Comparison of ENCODE assay signal across 8 mouse cellular contexts in the genomic region with DNA sequence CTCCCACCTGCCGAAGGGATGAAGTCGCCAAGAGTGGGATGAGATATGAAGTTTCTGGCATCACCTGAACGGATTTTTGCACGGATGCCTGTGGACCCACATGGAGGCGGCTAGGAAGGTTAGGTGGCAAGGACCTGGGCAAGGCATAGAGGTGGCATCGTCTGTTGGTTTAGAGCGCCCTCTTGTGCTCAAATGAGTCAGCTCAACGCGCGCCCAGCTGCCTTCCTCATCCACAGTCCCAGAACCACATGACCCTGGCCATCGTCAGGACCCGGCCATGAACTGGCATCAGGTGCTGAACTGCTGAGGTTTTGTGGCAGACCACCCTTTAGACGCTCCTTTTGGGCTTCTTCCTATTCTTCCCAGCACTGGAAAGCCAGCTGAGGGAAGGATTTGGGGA. TPM values are rescaled to one million over a fixed set of nuclear protein-coding genes. Genes with fewer than 3 reads are reported as not detected.
DNase-seq lines count a peak whose midpoint lies in the region; ATAC-seq and TF ChIP-seq lines count a peak whose summit lies in the region.

No protein-coding gene starts in this region.

- intact Hi-C loops in heart, postnatal 25 days (cut with DNase I) = loop anchor here (1.0 to 10.0 kb wide), 3 partner anchors 50 to 238 kb away; partner anchors contain the start of gene Bcan
- intact Hi-C loops in left cerebral cortex, adult 2 months (cut with DNase I) = loop anchor here (1.0 to 2.0 kb wide), 2 partner anchors 50 to 156 kb away; no protein-coding TSS in a partner anchor

- peak overlapping the region; percentile 37; the same call in 1 of the 2 replicates for H3K9ac ChIP-seq in forebrain, postnatal 0 days
- 0 out of 2 replicates have a peak overlapping the region, but pooled peaks have one; percentile 13 for H3K9ac ChIP-seq in hindbrain, postnatal 0 days (replicated peaks; ENCODE audit: low read length)
- H3K9ac ChIP-seq in midbrain, embryonic 11.5 days (ENCODE audit: low read length) = no peak overlapping the region

- peak; percentile 62 for ATAC-seq in forebrain, postnatal 0 days
- peak; percentile 62 for ATAC-seq in hindbrain, postnatal 0 days
- ATAC-seq in midbrain, embryonic 11.5 days (ENCODE audit: low FRiP score) = peak; percentile 39; the same call in 1 of the 2 replicates

- DNase-seq in heart, adult 8-10 months (ENCODE audit: low spot score) = peak; percentile 69
- DNase-seq in heart, postnatal 25 days (ENCODE audit: low spot score) = no peak
- peak; percentile 85 for DNase-seq in cerebellum, adult 11 months
- DNase-seq in forebrain, postnatal 0 days = peak; percentile 90
- peak; percentile 92 for DNase-seq in hindbrain, postnatal 0 days (ENCODE audit: low spot score)
- peak; percentile 79 to 87 for DNase-seq in left cerebral cortex, adult 2 months (ENCODE audit: extremely low spot score in 1 of 2, low spot score in 2 of 2)
- DNase-seq in midbrain, embryonic 11.5 days (ENCODE audit: low spot score, missing footprints) = peak; percentile 98
- peak in 1 of 2 experiments; percentile 68 for DNase-seq in spleen, adult 2 months (ENCODE audit: low read depth in 1 of 2, low spot score in 2 of 2)

- H3K4me1 ChIP-seq in forebrain, postnatal 0 days (ENCODE audit: insufficient read depth) = peaks cover 24% of the 10 kb centered on the region
- peaks cover 21% of the 10 kb centered on the region for H3K4me1 ChIP-seq in hindbrain, postnatal 0 days (ENCODE audit: insufficient read depth, low read length)
- peaks cover 27% of the 10 kb centered on the region for H3K4me1 ChIP-seq in midbrain, embryonic 11.5 days (ENCODE audit: control insufficient read depth, insufficient read depth, low read length)
- no peaks in the 10 kb centered on the region for H3K4me1 ChIP-seq in spleen, adult 2 months (ENCODE audit: control insufficient read depth, insufficient read depth, insufficient read length)

- WGBS in forebrain, postnatal 0 days = 2% methylated on average over 13 of the region's 13 CpGs
- WGBS in hindbrain, postnatal 0 days = under 1% methylated on average over 13 of the region's 13 CpGs
- WGBS in midbrain, embryonic 11.5 days = under 1% methylated on average over 13 of the region's 13 CpGs
- 5% methylated on average over 13 of the region's 13 CpGs for WGBS in spleen, adult 2 months

- H3K27ac ChIP-seq in forebrain, postnatal 0 days (ENCODE audit: low read depth, low read length) = peak overlapping the region; percentile 75
- H3K27ac ChIP-seq in hindbrain, postnatal 0 days = peak overlapping the region; percentile 82
- no peak overlapping the region for H3K27ac ChIP-seq in left cerebral cortex, adult 2 months
- no peak overlapping the region for H3K27ac ChIP-seq in midbrain, embryonic 11.5 days (ENCODE audit: low read depth, low read length)
- H3K27ac ChIP-seq in spleen, adult 2 months (ENCODE audit: insufficient read depth, low read length) = no peak overlapping the region

- no peaks in the 10 kb centered on the region for H3K9me3 ChIP-seq in forebrain, postnatal 0 days (ENCODE audit: low read length)
- no peaks in the 10 kb centered on the region for H3K9me3 ChIP-seq in hindbrain, postnatal 0 days (ENCODE audit: low read length)
- H3K9me3 ChIP-seq in midbrain, embryonic 11.5 days (ENCODE audit: control insufficient read depth, low read length) = no peaks in the 10 kb centered on the region

- H3K4me2 ChIP-seq in forebrain, postnatal 0 days (ENCODE audit: low read depth) = peak overlapping the region; percentile 25
- peak overlapping the region; percentile 23; the same call in 1 of the 2 replicates for H3K4me2 ChIP-seq in hindbrain, postnatal 0 days (ENCODE audit: low read depth, low read length)
- H3K4me2 ChIP-seq in midbrain, embryonic 11.5 days = no peak overlapping the region

- peak; percentile 95 for TF ChIP-seq CTCF in forebrain, postnatal 0 days (IDR thresholded peaks at IDR 0.05; ENCODE audit: low read depth)
- TF ChIP-seq CTCF in hindbrain, postnatal 0 days (IDR thresholded peaks at IDR 0.05; ENCODE audit: low read depth) = peak; percentile 96
- TF ChIP-seq CTCF in left cerebral cortex, adult 2 months (IDR thresholded peaks at IDR 0.05) = peak; percentile 81
- TF ChIP-seq CTCF in spleen, adult 2 months (IDR thresholded peaks at IDR 0.05; ENCODE audit: extremely low read depth, insufficient read depth, insufficient read length, insufficient replicate concordance) = peak; percentile 88

- no peaks in the 10 kb centered on the region for H3K27me3 ChIP-seq in forebrain, postnatal 0 days (ENCODE audit: insufficient read depth, low read length)
- H3K27me3 ChIP-seq in hindbrain, postnatal 0 days (ENCODE audit: insufficient read depth, low read length) = no peaks in the 10 kb centered on the region; the same call in 1 of the 2 replicates
- peaks cover 87% of the 10 kb centered on the region for H3K27me3 ChIP-seq in midbrain, embryonic 11.5 days (ENCODE audit: control insufficient read depth, insufficient read depth, low read length)
- H3K27me3 ChIP-seq in spleen, adult 2 months (ENCODE audit: control insufficient read depth, insufficient read depth, low read length) = peaks cover 12% of the 10 kb centered on the region; the same call in 1 of the 2 replicates

- no peak for TF ChIP-seq POLR2A in spleen, adult 2 months (IDR thresholded peaks at IDR 0.05; ENCODE audit: low read depth, low read length)

- H3K36me3 ChIP-seq in forebrain, postnatal 0 days (ENCODE audit: insufficient read depth) = no peaks in the 10 kb centered on the region
- no peaks in the 10 kb centered on the region for H3K36me3 ChIP-seq in hindbrain, postnatal 0 days (ENCODE audit: insufficient read depth, low read length)
- no peaks in the 10 kb centered on the region for H3K36me3 ChIP-seq in midbrain, embryonic 11.5 days (ENCODE audit: control insufficient read depth, insufficient read depth, low read length)
- H3K36me3 ChIP-seq in spleen, adult 2 months (ENCODE audit: control insufficient read depth, insufficient read depth, low read length) = no peaks in the 10 kb centered on the region

- H3K4me3 ChIP-seq in forebrain, postnatal 0 days (ENCODE audit: low read depth, low read length) = no peak overlapping the region
- no peak overlapping the region for H3K4me3 ChIP-seq in hindbrain, postnatal 0 days (ENCODE audit: low read length)
- H3K4me3 ChIP-seq in left cerebral cortex, adult 2 months = no peak overlapping the region
- no peak overlapping the region for H3K4me3 ChIP-seq in midbrain, embryonic 11.5 days (ENCODE audit: low read depth, low read length)
- no peak overlapping the region for H3K4me3 ChIP-seq in spleen, adult 2 months (ENCODE audit: extremely low read depth, insufficient read depth, insufficient read length)

RNA-seq across cellular contexts. Expression of gene Rhbg, which starts 12.0 kb away (rescaled TPM):
- total RNA-seq in heart, adult 8-10 months (2022) = not detected
- not detected for total RNA-seq in heart, postnatal 25 days (2021)
- total RNA-seq in forebrain, postnatal 0 days (2014; rRNA removed) = 0.19 TPM in 1 of 2 replicates, not detected in the other
- 0.21 and 0.25 TPM in 2 replicates for polyA plus RNA-seq in forebrain, postnatal 0 days (2015; fragmentation: Nextera tagmentation; extraction: Ambion mirVana)
- total RNA-seq in hindbrain, postnatal 0 days (2014; rRNA removed) = 0.94 and 1.0 TPM in 2 replicates
- polyA plus RNA-seq in hindbrain, postnatal 0 days (2015; fragmentation: Nextera tagmentation; extraction: Ambion mirVana) = 0.37 and 0.43 TPM in 2 replicates
- total RNA-seq in left cerebral cortex, adult 2 months (2021) = not detected
- 0.15 TPM in 1 of 2 replicates, not detected in the other for polyA plus RNA-seq in midbrain, embryonic 11.5 days (2014; fragmentation: Nextera tagmentation; extraction: Ambion mirVana)
- polyA plus RNA-seq in spleen, adult 2 months (2012; rRNA removed) = 0.21 and 0.29 TPM in 2 replicates

RNA-seq across cellular contexts. Expression of gene Gm38392, which starts 44.5 kb away (rescaled TPM):
- under 1 TPM in 3 of 4 experiments, not detected in 1; 0.25 to 0.44 (median 0.29) TPM for total RNA-seq in heart, adult 8-10 months (2022)
- total RNA-seq in heart, postnatal 25 days (2021) = under 1 TPM in 1 of 2 experiments, not detected in 1; 0.22 TPM
- 0.69 TPM in 1 of 2 replicates, not detected in the other for total RNA-seq in forebrain, postnatal 0 days (2014; rRNA removed)
- 0.16 TPM in 1 of 2 replicates, not detected in the other for polyA plus RNA-seq in forebrain, postnatal 0 days (2015; fragmentation: Nextera tagmentation; extraction: Ambion mirVana)
- 2.1 TPM in 1 of 2 replicates, not detected in the other for total RNA-seq in hindbrain, postnatal 0 days (2014; rRNA removed)
- polyA plus RNA-seq in hindbrain, postnatal 0 days (2015; fragmentation: Nextera tagmentation; extraction: Ambion mirVana) = 0.21 and 0.24 TPM in 2 replicates
- total RNA-seq in left cerebral cortex, adult 2 months (2021) = under 1 TPM in 1 of 2 experiments, not detected in 1; 0.59 TPM
- polyA plus RNA-seq in midbrain, embryonic 11.5 days (2014; fragmentation: Nextera tagmentation; extraction: Ambion mirVana) = 0.11 TPM in 1 of 2 replicates, not detected in the other
- not detected in 2 replicates for polyA plus RNA-seq in spleen, adult 2 months (2012; rRNA removed)

RNA-seq across cellular contexts. Expression of gene Tsacc, which starts 54.3 kb away (rescaled TPM):
- 10 to 100 TPM in 1 of 4 experiments, 1 to 10 TPM in 3; 5.6 to 12.0 (median 7.5) TPM for total RNA-seq in heart, adult 8-10 months (2022)
- 1 to 10 TPM; 4.8 to 5.4 TPM for total RNA-seq in heart, postnatal 25 days (2021)
- total RNA-seq in forebrain, postnatal 0 days (2014; rRNA removed) = 1.2 and 5.0 TPM in 2 replicates
- polyA plus RNA-seq in forebrain, postnatal 0 days (2015; fragmentation: Nextera tagmentation; extraction: Ambion mirVana) = 11.9 and 12.0 TPM in 2 replicates
- not detected in 2 replicates for total RNA-seq in hindbrain, postnatal 0 days (2014; rRNA removed)
- 10.5 and 10.6 TPM in 2 replicates for polyA plus RNA-seq in hindbrain, postnatal 0 days (2015; fragmentation: Nextera tagmentation; extraction: Ambion mirVana)
- 1 to 10 TPM; 3.7 to 3.8 TPM for total RNA-seq in left cerebral cortex, adult 2 months (2021)
- polyA plus RNA-seq in midbrain, embryonic 11.5 days (2014; fragmentation: Nextera tagmentation; extraction: Ambion mirVana) = 7.5 and 7.9 TPM in 2 replicates
- 1.7 and 2.1 TPM in 2 replicates for polyA plus RNA-seq in spleen, adult 2 months (2012; rRNA removed)

RNA-seq across cellular contexts. Expression of gene Cct3, which starts 54.4 kb away (rescaled TPM):
- 100 to 1,000 TPM; 146 to 187 (median 164) TPM for total RNA-seq in heart, adult 8-10 months (2022)
- 100 to 1,000 TPM; 184 to 199 TPM for total RNA-seq in heart, postnatal 25 days (2021)
- total RNA-seq in forebrain, postnatal 0 days (2014; rRNA removed) = 373 and 393 TPM in 2 replicates
- 440 and 452 TPM in 2 replicates for polyA plus RNA-seq in forebrain, postnatal 0 days (2015; fragmentation: Nextera tagmentation; extraction: Ambion mirVana)
- 231 and 236 TPM in 2 replicates for total RNA-seq in hindbrain, postnatal 0 days (2014; rRNA removed)
- 388 and 401 TPM in 2 replicates for polyA plus RNA-seq in hindbrain, postnatal 0 days (2015; fragmentation: Nextera tagmentation; extraction: Ambion mirVana)
- 100 to 1,000 TPM; 168 to 170 TPM for total RNA-seq in left cerebral cortex, adult 2 months (2021)
- polyA plus RNA-seq in midbrain, embryonic 11.5 days (2014; fragmentation: Nextera tagmentation; extraction: Ambion mirVana) = 746 and 783 TPM in 2 replicates
- polyA plus RNA-seq in spleen, adult 2 months (2012; rRNA removed) = 72.2 and 77.4 TPM in 2 replicates

Comparison
In these comparisons a context has a peak if more than half of its experiments do, and no peak if none do; other contexts are left out.
1. H3K27ac ChIP-seq: peak in forebrain, postnatal 0 days (single experiment) and hindbrain, postnatal 0 days (single experiment); none in left cerebral cortex, adult 2 months (single experiment), midbrain, embryonic 11.5 days (single experiment) and spleen, adult 2 months (single experiment).
2. Peak in every context shown above with its lines, with median percentiles within 50 percentile points of each other: ATAC-seq and CTCF ChIP-seq.